Mouse (Mus musculus) liver, embryonic 14.5 days (tissue): ENCODE results near the gene Trmt13. TPM values are rescaled to one million over a fixed set of nuclear protein-coding genes. Genes with fewer than 3 reads are reported as not detected.

Experiments
- ATAC-seq: fragments of 200-750 bp; cut with Nextera tagmentation; 2 replicates; pipeline ENCODE4 v1.8.0; 2017; ENCODE audit warnings: moderate number of reproducible peaks, mild to moderate bottlenecking, moderate library complexity; ENCODE audit not compliant: insufficient read depth
- DNase-seq, 3 experiments: peaks; one replicate each; pipeline ENCODE4 v3.0.0-alpha.2; 2012 to 2013; ENCODE audit warnings: low read depth in 3 of 3, low spot score in 3 of 3
- H3K27ac ChIP-seq: fragments of 300-500 bp; sonication (generic); 2 replicates; pipeline ENCODE4 v1.5.1; 2014; ENCODE audit warnings: moderate library complexity, mild to moderate bottlenecking, control low read depth, inconsistent platforms
- H3K27me3 ChIP-seq: fragments of 300-500 bp; sonication (generic); 2 replicates; pipeline ENCODE4 v1.6.1; 2014; ENCODE audit warnings: mild to moderate bottlenecking, low read length, moderate library complexity; ENCODE audit not compliant: control insufficient read depth, insufficient read depth
- H3K36me3 ChIP-seq: fragments of 300-500 bp; sonication (generic); replicated peaks from 2 replicates; pipeline ENCODE4 v1.6.1; 2014; ENCODE audit warnings: low read depth; ENCODE audit not compliant: control insufficient read depth, insufficient read depth
- H3K4me1 ChIP-seq, 2 experiments: fragments of 200-500 bp in 1 of 2; fragments of 300-500 bp in 1 of 2; sonication (generic) in 1 of 2; replicated peaks; 2 replicates each; pipeline ENCODE4 v1.6.1; 2012 to 2014; ENCODE audit warnings: antibody characterized with exemption in 1 of 2, inconsistent platforms in 1 of 2, low read length in 1 of 2; ENCODE audit not compliant: control insufficient read depth in 2 of 2, insufficient read depth in 2 of 2
- H3K4me2 ChIP-seq: fragments of 300-500 bp; sonication (generic); 2 replicates; pipeline ENCODE4 v1.6.1; 2014; ENCODE audit warnings: low read depth, mild to moderate bottlenecking, control low read depth, moderate library complexity
- H3K4me3 ChIP-seq, 2 experiments: fragments of 200-500 bp in 1 of 2; fragments of 300-500 bp in 1 of 2; sonication (generic) in 1 of 2; 2 replicates each; pipeline ENCODE4 v1.5.1; 2012 to 2014; ENCODE audit warnings: low read depth in 2 of 2, low read length in 2 of 2, mild to moderate bottlenecking in 2 of 2, control low read depth in 1 of 2, inconsistent platforms in 1 of 2, moderate library complexity in 1 of 2; ENCODE audit not compliant: insufficient read depth in 1 of 2
- H3K9ac ChIP-seq: fragments of 300-500 bp; sonication (generic); replicated peaks from 2 replicates; pipeline ENCODE4 v1.6.1; 2014; ENCODE audit warnings: mild to moderate bottlenecking, control low read depth, moderate library complexity
- H3K9me3 ChIP-seq: fragments of 300-500 bp; sonication (generic); 2 replicates; pipeline ENCODE4 v1.6.1; 2016; ENCODE audit warnings: low read length, mixed read lengths; ENCODE audit not compliant: control insufficient read depth
- CTCF ChIP-seq: IDR thresholded peaks from 2 replicates; pipeline ENCODE4 v1.5.1; 2016; ENCODE audit warnings: antibody characterized with exemption, low read depth, control low read depth
- EP300 ChIP-seq: IDR thresholded peaks from 2 replicates; pipeline ENCODE4 v1.6.1; 2016; ENCODE audit warnings: antibody characterized with exemption, low read depth
- WGBS: fragments of 180-500 bp; shearing (Covaris S2); extraction: QIAGEN DNeasy Blood & Tissue Kit; methylation state at CpG from one replicate; pipeline ENCODE4 v1.1.7; 2014; ENCODE audit not compliant: insufficient replicate concordance; 5-methylcytosine and 5-hydroxymethylcytosine counted together
- polyA plus RNA-seq, 2 experiments: library from polyadenylated mRNA; depleted of rRNA in 1 of 2; stranded (reverse) in 1 of 2; unstranded in 1 of 2; fragments of >200 nt; fragmentation: Nextera tagmentation in 1 of 2; extraction: Ambion mirVana in 1 of 2; gene quantifications; 2 replicates each; pipeline versions ENCODE4 v1.2.1 to v1.2.3; 2012 to 2014

Trmt13 gene
- polyA plus RNA-seq, 2 experiments: 7.3 to 7.8 TPM

DNA sequence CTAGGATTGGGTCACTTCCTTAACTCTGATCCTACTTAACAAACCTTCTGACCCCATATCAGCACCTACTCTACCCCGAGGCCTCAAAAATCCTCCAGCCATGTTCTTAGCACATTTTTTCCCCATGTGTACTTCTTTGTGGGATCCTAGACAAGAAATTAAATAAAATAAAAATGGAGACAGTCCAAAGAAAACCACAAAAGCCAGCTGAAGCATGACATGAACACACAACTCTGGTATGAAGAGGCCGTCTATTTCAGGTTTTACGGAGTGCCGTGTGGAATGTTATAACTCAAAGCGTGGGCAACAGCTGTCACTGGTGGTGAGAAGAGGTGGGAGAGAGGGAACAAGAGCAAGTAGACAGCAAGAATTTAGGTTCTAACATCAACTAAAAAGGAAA is 63.0 kb downstream of the Trmt13 start:
- DNase-seq (no peak), ATAC-seq (no peak)
- Histone ChIP-seq H3K27ac (no peak overlapping the region), H3K9me3 (no peaks in the 10 kb centered on the region), H3K4me2 (no peak overlapping the region), H3K9ac (no peak overlapping the region), H3K36me3 (no peaks in the 10 kb centered on the region), H3K27me3 (no peaks in the 10 kb centered on the region), H3K4me3 (no peak overlapping the region), H3K4me1 (no peaks in the 10 kb centered on the region)
- 81% methylated on average over 5 of the region's 5 CpGs for WGBS
- no peak for TF ChIP-seq CTCF
- no peak for TF ChIP-seq EP300

- no peaks in the 10 kb centered on the region for H3K9me3 ChIP-seq
- no peak overlapping the region for H3K27ac ChIP-seq
- WGBS: 75% methylated on average over 5 of the region's 5 CpGs
- DNase-seq: no peak
- no peak for ATAC-seq
- no peaks in the 10 kb centered on the region for H3K4me1 ChIP-seq
- no peak overlapping the region for H3K4me3 ChIP-seq
- H3K4me2 ChIP-seq: no peak overlapping the region
- no peaks in the 10 kb centered on the region for H3K36me3 ChIP-seq
- no peak overlapping the region for H3K9ac ChIP-seq
- TF ChIP-seq EP300 (no peak), CTCF (no peak)
- H3K27me3 ChIP-seq: no peaks in the 10 kb centered on the region
Measured at GRCm38 (mm10) chr3:116547430-116547829, 67.0 kb downstream of the Trmt13 start.

GRCm38 (mm10) chr3:116542532-116542931 is 71.9 kb downstream of the Trmt13 start:
- DNase-seq (no peak), ATAC-seq (no peak)
- TF ChIP-seq CTCF (no peak), EP300 (no peak)
- Histone ChIP-seq H3K4me2 (no peak overlapping the region), H3K27me3 (no peaks in the 10 kb centered on the region), H3K36me3 (no peaks in the 10 kb centered on the region), H3K4me1 (peaks cover 0 to 3% of the 10 kb centered on the region in 2 experiments; a peak in 1 of 4 replicates), H3K27ac (no peak overlapping the region), H3K9ac (no peak overlapping the region), H3K9me3 (no peaks in the 10 kb centered on the region), H3K4me3 (no peak overlapping the region)
- 18% methylated on average over 3 of the region's 3 CpGs for WGBS

GRCm38 (mm10) chr3:116542070-116542469 is 72.3 kb downstream of the Trmt13 start:
- 41% methylated on average over 2 of the region's 2 CpGs for WGBS
- Histone ChIP-seq H3K27ac (no peak overlapping the region), H3K9me3 (no peaks in the 10 kb centered on the region), H3K36me3 (no peaks in the 10 kb centered on the region), H3K4me3 (no peak overlapping the region), H3K9ac (no peak overlapping the region), H3K4me2 (no peak overlapping the region), H3K27me3 (no peaks in the 10 kb centered on the region), H3K4me1 (peaks cover 0 to 3% of the 10 kb centered on the region in 2 experiments; a peak in 1 of 4 replicates)
- TF ChIP-seq CTCF (no peak), EP300 (no peak)
- ATAC-seq (no peak), DNase-seq (no peak)

GRCm38 (mm10) chr3:116537200-116537573 is 77.2 kb downstream of the Trmt13 start:
- no peak overlapping the region for H3K9ac ChIP-seq
- WGBS: 71% methylated on average over 6 of the region's 6 CpGs
- ATAC-seq: no peak
- H3K4me2 ChIP-seq: no peak overlapping the region
- no peaks in the 10 kb centered on the region for H3K27me3 ChIP-seq
- no peak overlapping the region for H3K27ac ChIP-seq
- H3K4me3 ChIP-seq: no peak overlapping the region
- H3K9me3 ChIP-seq: no peaks in the 10 kb centered on the region
- H3K4me1 ChIP-seq: peaks cover 0 to 6% of the 10 kb centered on the region in 2 experiments; a peak in 2 of 4 replicates
- H3K36me3 ChIP-seq: no peaks in the 10 kb centered on the region
- TF ChIP-seq EP300 (no peak), CTCF (no peak)
- no peak for DNase-seq
